Mouse (Mus musculus): ENCODE measurements around the gene Hsd17b10.

GRCm38 (mm10) chrX:152052546-152052945, 50.9 kb downstream of the Hsd17b10 start:
- TF ChIP-seq CTCF (IDR thresholded peaks at IDR 0.05; ENCODE audit: insufficient read depth, low read depth, low read length) (no peak), POLR2A (IDR thresholded peaks at IDR 0.05; ENCODE audit: insufficient read depth, low read depth, low read length) (no peak)

Measured in olfactory bulb, adult 2 months (tissue).